Mouse (Mus musculus): ENCODE results near the gene Zfp346. TPM values are rescaled to one million over a fixed set of nuclear protein-coding genes. Genes with fewer than 3 reads are reported as not detected.

Zfp346 gene
- polyA plus RNA-seq, 1 experiment from 2014 or later = 23.1 TPM

- Histone ChIP-seq H3K4me3 (no peak overlapping the region), H3K4me2 (no peak overlapping the region), H3K36me3 (ENCODE audit: poor library complexity, severe bottlenecking) (0 out of 2 replicates have a peak, but pooled peaks cover 2% of the 10 kb centered on the region), H3K27ac (no peak overlapping the region), H3K27me3 (no peaks in the 10 kb centered on the region), H3K4me1 (peaks cover 21% of the 10 kb centered on the region), H3K9me3 (replicated peaks) (no peaks in the 10 kb centered on the region), H3K9ac (no peak overlapping the region)
- ATAC-seq = no peak
- WGBS = 95% methylated on average over 3 of the region's 3 CpGs
These were observed 2.7 kb upstream of the Zfp346 start for GRCm38 (mm10) chr13:55102366-55102765.

- Histone ChIP-seq H3K36me3 (ENCODE audit: poor library complexity, severe bottlenecking) (peaks cover 12% of the 10 kb centered on the region), H3K27ac (no peak overlapping the region), H3K4me1 (peaks cover 21% of the 10 kb centered on the region), H3K27me3 (no peaks in the 10 kb centered on the region), H3K9ac (no peak overlapping the region), H3K4me3 (no peak overlapping the region), H3K4me2 (no peak overlapping the region), H3K9me3 (replicated peaks) (no peaks in the 10 kb centered on the region)
- no peak for ATAC-seq
- 75% methylated on average over 2 of the region's 2 CpGs for WGBS
These were observed 1.8 kb upstream of the Zfp346 start for GRCm38 (mm10) chr13:55103351-55103750.

GRCm38 (mm10) chr13:55105953-55106691, 1.0 kb downstream of the Zfp346 start:
- Histone ChIP-seq H3K9me3 (replicated peaks) (no peaks in the 10 kb centered on the region), H3K27ac (no peak overlapping the region), H3K9ac (peak overlapping the region; percentile 95), H3K4me1 (peaks cover 13% of the 10 kb centered on the region), H3K4me2 (peak overlapping the region; percentile 89), H3K36me3 (ENCODE audit: poor library complexity, severe bottlenecking) (peaks cover 21% of the 10 kb centered on the region), H3K4me3 (peak overlapping the region; percentile 89), H3K27me3 (no peaks in the 10 kb centered on the region)
- 18% methylated on average over 8 of the region's 8 CpGs for WGBS
- ATAC-seq = no peak

GRCm38 (mm10) chr13:55107116-55107515, 2.0 kb downstream of the Zfp346 start:
- H3K9me3 ChIP-seq (replicated peaks) = no peaks in the 10 kb centered on the region
- no peak overlapping the region for H3K4me2 ChIP-seq
- no peaks in the 10 kb centered on the region for H3K27me3 ChIP-seq
- no peak overlapping the region for H3K27ac ChIP-seq
- peaks cover 13% of the 10 kb centered on the region for H3K4me1 ChIP-seq
- H3K36me3 ChIP-seq (ENCODE audit: poor library complexity, severe bottlenecking) = peaks cover 21% of the 10 kb centered on the region
- 94% methylated on average over 4 of the region's 4 CpGs for WGBS
- no peak overlapping the region for H3K4me3 ChIP-seq
- H3K9ac ChIP-seq = no peak overlapping the region
- ATAC-seq = no peak

- H3K4me2 ChIP-seq = no peak overlapping the region
- H3K4me1 ChIP-seq = peaks cover 13% of the 10 kb centered on the region
- WGBS = 94% methylated on average over 8 of the region's 8 CpGs
- peaks cover 21% of the 10 kb centered on the region for H3K36me3 ChIP-seq (ENCODE audit: poor library complexity, severe bottlenecking)
- no peaks in the 10 kb centered on the region for H3K27me3 ChIP-seq
- H3K9me3 ChIP-seq (replicated peaks) = no peaks in the 10 kb centered on the region
- no peak overlapping the region for H3K9ac ChIP-seq
- no peak overlapping the region for H3K27ac ChIP-seq
- ATAC-seq = no peak
- no peak overlapping the region for H3K4me3 ChIP-seq
These were observed 2.6 kb downstream of the Zfp346 start for GRCm38 (mm10) chr13:55107694-55108093.

GRCm38 (mm10) chr13:55114375-55114774, 9.3 kb downstream of the Zfp346 start:
- H3K4me1 ChIP-seq = no peaks in the 10 kb centered on the region
- no peak overlapping the region for H3K4me2 ChIP-seq
- 87% methylated on average over 6 of the region's 6 CpGs for WGBS
- ATAC-seq = no peak
- H3K9ac ChIP-seq = no peak overlapping the region
- H3K27me3 ChIP-seq = no peaks in the 10 kb centered on the region
- H3K4me3 ChIP-seq = no peak overlapping the region
- no peak overlapping the region for H3K27ac ChIP-seq
- no peaks in the 10 kb centered on the region for H3K9me3 ChIP-seq (replicated peaks)
- H3K36me3 ChIP-seq (ENCODE audit: poor library complexity, severe bottlenecking) = peaks cover 55% of the 10 kb centered on the region

- Histone ChIP-seq H3K9ac (no peak overlapping the region), H3K27ac (no peak overlapping the region), H3K36me3 (ENCODE audit: poor library complexity, severe bottlenecking) (peaks cover 64% of the 10 kb centered on the region), H3K4me1 (no peaks in the 10 kb centered on the region), H3K4me2 (no peak overlapping the region), H3K9me3 (replicated peaks) (no peaks in the 10 kb centered on the region), H3K27me3 (no peaks in the 10 kb centered on the region), H3K4me3 (no peak overlapping the region)
- ATAC-seq = no peak
- 93% methylated on average over 6 of the region's 6 CpGs for WGBS
These were observed 19.8 kb downstream of the Zfp346 start for GRCm38 (mm10) chr13:55124903-55125302.

- Histone ChIP-seq H3K27ac (no peak within 1 kb of the TSS), H3K4me2 (no peak within 1 kb of the TSS), H3K36me3 (ENCODE audit: poor library complexity, severe bottlenecking) (peaks cover 59% of the 10 kb centered on the region), H3K4me1 (0 out of 2 replicates have a peak, but pooled peaks cover 4% of the 10 kb centered on the region), H3K9ac (no peak within 1 kb of the TSS), H3K27me3 (no peaks in the 10 kb centered on the region), H3K9me3 (replicated peaks) (no peaks in the 10 kb centered on the region), H3K4me3 (no peak within 1 kb of the TSS)
- WGBS = 96% methylated on average over 2 of the region's 2 CpGs
- no peak for ATAC-seq
These were observed 28.3 kb downstream of the Zfp346 start, which contains the start of gene Gm17617 for GRCm38 (mm10) chr13:55133448-55133847. TSS of gene Gm17617 (minus strand) at chr13:55133548.

GRCm38 (mm10) chr13:55135382-55135781, 30.3 kb downstream of the Zfp346 start:
- H3K9me3 ChIP-seq (replicated peaks) = no peaks in the 10 kb centered on the region
- H3K4me3 ChIP-seq = no peak overlapping the region
- peaks cover 42% of the 10 kb centered on the region for H3K36me3 ChIP-seq (ENCODE audit: poor library complexity, severe bottlenecking)
- WGBS = 7% methylated on average over 5 of the region's 5 CpGs
- H3K9ac ChIP-seq = no peak overlapping the region
- H3K27ac ChIP-seq = no peak overlapping the region
- H3K4me1 ChIP-seq = peaks cover 6% of the 10 kb centered on the region; the same call in 1 of the 2 replicates
- no peak for ATAC-seq
- H3K4me2 ChIP-seq = no peak overlapping the region
- no peaks in the 10 kb centered on the region for H3K27me3 ChIP-seq

- Histone ChIP-seq H3K9ac (no peak overlapping the region), H3K36me3 (ENCODE audit: poor library complexity, severe bottlenecking) (no peaks in the 10 kb centered on the region), H3K27me3 (no peaks in the 10 kb centered on the region), H3K4me2 (no peak overlapping the region), H3K4me1 (peaks cover 5% of the 10 kb centered on the region; the same call in 1 of the 2 replicates), H3K9me3 (replicated peaks) (no peaks in the 10 kb centered on the region), H3K4me3 (no peak overlapping the region), H3K27ac (no peak overlapping the region)
- no peak for ATAC-seq
- WGBS = 40% methylated on average over 2 of the region's 2 CpGs
These were observed 35.2 kb downstream of the Zfp346 start for GRCm38 (mm10) chr13:55140271-55140670.

GRCm38 (mm10) chr13:55152621-55153415, 47.7 kb downstream of the Zfp346 start, which contains the start of gene Fgfr4:
TSS of gene Fgfr4 (plus strand) at chr13:55152640.
- H3K4me1 ChIP-seq = peaks cover 10% of the 10 kb centered on the region
- no peaks in the 10 kb centered on the region for H3K36me3 ChIP-seq (ENCODE audit: poor library complexity, severe bottlenecking)
- WGBS = 1% methylated on average over 68 of the region's 68 CpGs
- ATAC-seq = peak; percentile 41; the same call in 1 of the 2 replicates
- H3K9ac ChIP-seq = peak within 1 kb of the TSS; percentile 63
- no peak within 1 kb of the TSS for H3K27ac ChIP-seq
- H3K27me3 ChIP-seq = peaks cover 36% of the 10 kb centered on the region
- no peaks in the 10 kb centered on the region for H3K9me3 ChIP-seq (replicated peaks)
- H3K4me3 ChIP-seq = peak within 1 kb of the TSS; percentile 53
- H3K4me2 ChIP-seq = peak within 1 kb of the TSS; percentile 98

- no peak overlapping the region for H3K9ac ChIP-seq
- H3K4me2 ChIP-seq = no peak overlapping the region
- peaks cover 36% of the 10 kb centered on the region for H3K27me3 ChIP-seq
- ATAC-seq = no peak
- H3K4me3 ChIP-seq = no peak overlapping the region
- 89% methylated on average over 5 of the region's 5 CpGs for WGBS
- H3K27ac ChIP-seq = no peak overlapping the region
- H3K9me3 ChIP-seq (replicated peaks) = no peaks in the 10 kb centered on the region
- no peaks in the 10 kb centered on the region for H3K36me3 ChIP-seq (ENCODE audit: poor library complexity, severe bottlenecking)
- H3K4me1 ChIP-seq = peaks cover 10% of the 10 kb centered on the region
These were observed 48.8 kb downstream of the Zfp346 start for GRCm38 (mm10) chr13:55153951-55154350.
